Mouse (Mus musculus) heart, embryonic 13.5 days (tissue): ENCODE results near the gene Vmn2r3. TPM values are rescaled to one million over a fixed set of nuclear protein-coding genes. Genes with fewer than 3 reads are reported as not detected.
A peak's percentile ranks its signal among the peaks of the same experiment; 100 is the strongest.
"Not testable (repeated sequence)": the region's sequence is repeated elsewhere in the genome, so short reads cannot be mapped to it uniquely, and the experiment has no call there.

ENCODE experiments used
- ATAC-seq: fragments of 200-750 bp; cut with Nextera tagmentation; 2 replicates; pipeline ENCODE4 v1.8.0; 2017; ENCODE audit warnings: moderate TSS enrichment; ENCODE audit not compliant: insufficient number of reproducible peaks, low FRiP score, low TSS enrichment; ENCODE audit errors: extremely low read depth
- H3K27ac ChIP-seq: fragments of 300-500 bp; sonication (generic); replicated peaks from 2 replicates; pipeline ENCODE4 v1.5.1; 2015; ENCODE audit warnings: moderate library complexity, mild to moderate bottlenecking, inconsistent platforms
- H3K27me3 ChIP-seq: fragments of 300-500 bp; sonication (generic); replicated peaks from 2 replicates; pipeline ENCODE4 v1.6.1; 2015; ENCODE audit warnings: mild to moderate bottlenecking, inconsistent platforms
- H3K36me3 ChIP-seq: fragments of 300-500 bp; sonication (generic); 2 replicates; pipeline ENCODE4 v1.6.1; 2015; ENCODE audit warnings: mild to moderate bottlenecking, inconsistent platforms
- H3K4me1 ChIP-seq: fragments of 300-500 bp; sonication (generic); 2 replicates; pipeline ENCODE4 v1.6.1; 2015; ENCODE audit warnings: inconsistent platforms
- H3K4me2 ChIP-seq: fragments of 300-500 bp; sonication (generic); 2 replicates; pipeline ENCODE4 v1.6.1; 2015; ENCODE audit warnings: inconsistent platforms, mild to moderate bottlenecking, moderate library complexity
- H3K4me3 ChIP-seq: fragments of 300-500 bp; sonication (generic); 2 replicates; pipeline ENCODE4 v1.5.1; 2015; ENCODE audit warnings: moderate library complexity, mild to moderate bottlenecking, inconsistent platforms
- H3K9ac ChIP-seq: fragments of 300-500 bp; sonication (generic); 2 replicates; pipeline ENCODE4 v1.6.1; 2015; ENCODE audit warnings: inconsistent platforms, mild to moderate bottlenecking, moderate library complexity
- H3K9me3 ChIP-seq: fragments of 300-500 bp; sonication (generic); 2 replicates; pipeline ENCODE4 v1.6.1; 2016; ENCODE audit warnings: inconsistent platforms
- WGBS: fragments of 180-500 bp; shearing (Covaris S2); methylation state at CpG from one replicate; pipeline ENCODE4 v1.1.7; 2015; ENCODE audit warnings: mixed read lengths; 5-methylcytosine and 5-hydroxymethylcytosine counted together
- polyA plus RNA-seq: library from polyadenylated mRNA; unstranded; fragments of >200 nt; fragmentation: Nextera tagmentation; extraction: Ambion mirVana; gene quantifications from 2 replicates; pipeline ENCODE4 v1.2.1, GENCODE M21; 2015

Vmn2r3 gene
- polyA plus RNA-seq, result not detected in 2 replicates

GRCm38 (mm10) chr3:64289609-64290008, at the start of gene Vmn2r3:
Gene Vmn2r3, minus strand, starts transcription at chr3:64289709.
- Histone ChIP-seq H3K9ac (no peak within 1 kb of the TSS), H3K27me3 (no peaks in the 10 kb centered on the region), H3K4me3 (no peak within 1 kb of the TSS), H3K9me3 (no peaks in the 10 kb centered on the region), H3K27ac (no peak within 1 kb of the TSS), H3K4me1 (no peaks in the 10 kb centered on the region), H3K4me2 (no peak within 1 kb of the TSS), H3K36me3 (no peaks in the 10 kb centered on the region)
- no peak for ATAC-seq
- WGBS, result 78% methylated on average over 1 of the region's 1 CpGs

DNA sequence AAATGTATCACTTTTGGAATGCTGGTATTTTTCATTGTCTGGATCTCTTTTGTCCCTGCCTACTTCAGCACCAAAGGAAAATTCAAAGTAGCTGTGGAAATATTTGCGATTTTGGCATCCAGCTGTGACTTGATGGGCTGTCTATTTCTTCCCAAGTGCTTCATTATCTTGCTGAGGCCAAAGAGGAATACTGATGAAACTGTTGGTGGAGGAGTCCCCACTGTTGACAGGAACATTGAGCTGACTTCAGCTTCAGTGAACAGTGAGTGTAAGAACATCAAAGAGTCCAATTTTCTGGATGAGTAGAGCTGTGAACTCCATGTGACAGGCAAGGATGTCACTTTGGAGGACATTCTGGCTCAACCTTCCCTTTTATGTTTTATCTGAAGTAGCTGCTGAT, 43.0 kb upstream of the Vmn2r3 start:
- no peak overlapping the region for H3K4me2 ChIP-seq
- H3K4me3 ChIP-seq, result no peak overlapping the region
- no peak overlapping the region for H3K27ac ChIP-seq
- no peaks in the 10 kb centered on the region for H3K9me3 ChIP-seq
- ATAC-seq, result no peak
- no peak overlapping the region for H3K9ac ChIP-seq
- H3K36me3 ChIP-seq, result no peaks in the 10 kb centered on the region
- H3K27me3 ChIP-seq, result no peaks in the 10 kb centered on the region
- 43% methylated on average over 1 of the region's 1 CpGs for WGBS
- no peaks in the 10 kb centered on the region for H3K4me1 ChIP-seq

DNA sequence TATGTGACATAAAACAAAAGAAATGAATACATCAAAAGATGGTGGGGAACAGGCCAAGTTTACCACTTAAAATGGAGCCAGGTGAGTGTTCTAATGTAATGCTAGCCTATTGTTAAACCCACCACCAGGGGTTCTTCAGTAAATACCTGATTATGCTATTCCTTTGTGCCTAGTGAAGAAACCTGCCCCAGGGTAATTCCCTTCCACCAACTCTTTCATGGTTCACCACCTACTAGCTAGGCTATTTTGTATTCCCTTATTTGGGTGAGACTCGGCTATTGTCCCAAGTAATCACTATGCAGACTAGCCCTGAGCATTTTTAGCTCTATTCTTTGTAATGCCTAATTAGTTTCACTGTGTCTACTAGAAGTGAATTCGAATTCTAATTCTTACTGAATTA, 32.3 kb upstream of the Vmn2r3 start:
- Histone ChIP-seq H3K4me1 (no peaks in the 10 kb centered on the region), H3K4me3 (no peak overlapping the region), H3K27me3 (no peaks in the 10 kb centered on the region), H3K36me3 (no peaks in the 10 kb centered on the region), H3K9me3 (no peaks in the 10 kb centered on the region), H3K27ac (no peak overlapping the region), H3K4me2 (no peak overlapping the region), H3K9ac (no peak overlapping the region)
- 68% methylated on average over 2 of the region's 2 CpGs for WGBS
- ATAC-seq, result no peak

GRCm38 (mm10) chr3:64306799-64307198, 17.3 kb upstream of the Vmn2r3 start:
- no peaks in the 10 kb centered on the region for H3K27me3 ChIP-seq
- H3K27ac ChIP-seq, result no peak overlapping the region
- H3K9ac ChIP-seq, result no peak overlapping the region
- no peak overlapping the region for H3K4me2 ChIP-seq
- no peak for ATAC-seq
- H3K4me3 ChIP-seq, result no peak overlapping the region
- H3K9me3 ChIP-seq, result no peaks in the 10 kb centered on the region
- no peaks in the 10 kb centered on the region for H3K36me3 ChIP-seq
- no peaks in the 10 kb centered on the region for H3K4me1 ChIP-seq

- H3K27me3 ChIP-seq, result no peaks in the 10 kb centered on the region
- no peak for ATAC-seq
- H3K4me3 ChIP-seq, result no peak overlapping the region
- H3K4me2 ChIP-seq, result no peak overlapping the region
- no peak overlapping the region for H3K9ac ChIP-seq
- H3K36me3 ChIP-seq, result no peaks in the 10 kb centered on the region
- H3K9me3 ChIP-seq, result no peaks in the 10 kb centered on the region
- H3K27ac ChIP-seq, result no peak overlapping the region
- H3K4me1 ChIP-seq, result no peaks in the 10 kb centered on the region
- WGBS, result 31% methylated on average over 1 of the region's 1 CpGs
Observed at GRCm38 (mm10) chr3:64265762-64266112, 23.8 kb downstream of the Vmn2r3 start.

DNA sequence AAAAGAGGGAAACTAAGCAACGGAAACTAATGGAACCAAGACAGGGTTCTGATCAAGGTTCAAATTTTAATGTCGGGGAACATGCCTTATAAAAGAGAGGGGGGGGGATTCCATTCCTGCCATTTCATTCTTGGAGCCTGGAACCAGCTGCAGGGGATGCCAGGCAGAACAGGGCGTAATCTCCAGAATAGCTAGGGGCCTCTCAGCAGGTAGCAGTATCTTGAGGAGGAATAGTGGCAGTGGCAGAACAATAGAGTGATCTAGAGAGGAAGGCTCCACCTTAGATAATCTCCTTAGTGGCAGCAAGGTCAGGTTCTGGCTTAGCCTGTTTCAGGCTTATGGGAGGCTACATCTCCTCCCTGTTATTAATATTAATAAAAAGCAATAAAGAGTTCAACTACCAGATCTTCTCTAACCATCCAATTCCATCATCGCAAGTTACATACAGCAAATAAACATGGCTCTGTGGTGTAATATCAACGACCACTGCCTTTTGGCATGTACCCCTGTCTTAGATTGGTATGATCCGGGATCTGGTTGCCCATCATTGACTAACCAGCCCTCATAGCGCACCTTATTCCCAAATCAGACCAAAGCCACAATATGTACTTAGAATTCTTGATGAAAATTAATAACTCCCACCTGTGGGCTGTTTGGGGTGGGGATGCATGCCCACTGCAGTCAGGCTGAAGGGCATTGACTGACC, 24.3 kb downstream of the Vmn2r3 start:
- H3K9ac ChIP-seq, ATAC-seq, H3K4me3 ChIP-seq, H3K27ac ChIP-seq, H3K9me3 ChIP-seq, H3K4me1 ChIP-seq, H3K36me3 ChIP-seq, H3K27me3 ChIP-seq, H3K4me2 ChIP-seq: not testable (repeated sequence)
- 47% methylated on average over 7 of the region's 7 CpGs for WGBS

- no peaks in the 10 kb centered on the region for H3K27me3 ChIP-seq
- 0 out of 2 replicates have a peak overlapping the region, but pooled peaks have one; percentile 24 for H3K27ac ChIP-seq
- ATAC-seq, result no peak
- H3K4me3 ChIP-seq, result no peak overlapping the region
- H3K4me2 ChIP-seq, result no peak overlapping the region
- H3K4me1 ChIP-seq, result peaks cover 7% of the 10 kb centered on the region; the same call in 1 of the 2 replicates
- no peaks in the 10 kb centered on the region for H3K9me3 ChIP-seq
- H3K9ac ChIP-seq, result no peak overlapping the region
- 25% methylated on average over 3 of the region's 3 CpGs for WGBS
- H3K36me3 ChIP-seq, result no peaks in the 10 kb centered on the region
Observed at GRCm38 (mm10) chr3:64259582-64259981, 29.9 kb downstream of the Vmn2r3 start.

DNA sequence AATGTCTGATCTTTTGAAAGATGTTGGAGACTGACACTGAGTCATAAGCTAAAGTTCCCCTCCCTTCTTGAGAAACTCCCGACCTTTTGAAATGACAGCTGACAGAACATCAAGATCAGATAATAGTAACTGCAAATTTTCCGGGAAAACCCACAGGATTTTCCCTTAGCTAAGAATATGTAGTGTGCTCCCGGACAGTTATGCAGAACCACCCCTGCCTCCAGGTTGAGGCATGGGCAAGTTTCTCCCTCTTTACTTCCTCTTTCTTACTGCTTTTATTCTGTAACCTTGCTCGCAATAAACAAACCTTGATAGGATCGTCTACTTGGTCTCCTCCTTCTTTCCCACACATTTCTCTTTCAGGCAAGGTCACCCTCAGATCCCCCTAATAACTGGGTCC, 37.9 kb downstream of the Vmn2r3 start:
- 76% methylated on average over 5 of the region's 5 CpGs for WGBS
- Histone ChIP-seq H3K27me3 (no peaks in the 10 kb centered on the region), H3K9me3 (no peaks in the 10 kb centered on the region), H3K4me3 (no peak overlapping the region), H3K36me3 (no peaks in the 10 kb centered on the region), H3K4me1 (no peaks in the 10 kb centered on the region), H3K9ac (no peak overlapping the region), H3K4me2 (no peak overlapping the region), H3K27ac (no peak overlapping the region)
- ATAC-seq, result no peak

GRCm38 (mm10) chr3:64250461-64250860, 39.0 kb downstream of the Vmn2r3 start:
- H3K27ac ChIP-seq, result not testable (repeated sequence)

DNA sequence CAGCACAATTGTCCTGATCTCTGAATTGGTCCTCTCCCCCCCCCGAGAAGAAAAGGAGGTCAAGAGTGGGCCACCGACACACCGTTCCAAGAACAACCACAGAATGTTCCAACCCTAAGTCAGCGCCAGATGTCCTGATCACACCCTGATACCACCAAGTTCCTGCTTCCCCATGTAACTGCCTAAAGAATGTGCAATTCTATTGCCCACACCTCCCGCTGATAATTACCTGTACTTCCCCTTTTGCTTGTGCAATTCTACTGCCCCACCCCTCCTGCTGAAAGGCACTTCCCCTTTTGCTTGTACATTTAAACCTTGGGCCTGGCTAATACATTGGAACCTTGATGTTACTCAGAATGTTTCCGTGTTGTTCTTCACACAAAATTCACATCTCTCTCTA, 54.0 kb downstream of the Vmn2r3 start:
- H3K9ac ChIP-seq, H3K9me3 ChIP-seq, ATAC-seq, H3K4me1 ChIP-seq, H3K36me3 ChIP-seq, H3K27ac ChIP-seq, H3K4me3 ChIP-seq, H3K4me2 ChIP-seq, H3K27me3 ChIP-seq: not testable (repeated sequence)
- WGBS, result 78% methylated on average over 6 of the region's 6 CpGs

More at GRCm38 (mm10) chr3:64250461-64250860, 39.0 kb downstream of the Vmn2r3 start:
- H3K27me3 ChIP-seq, H3K4me3 ChIP-seq, ATAC-seq, H3K9me3 ChIP-seq, H3K4me2 ChIP-seq, H3K4me1 ChIP-seq, H3K36me3 ChIP-seq, H3K9ac ChIP-seq: not testable (repeated sequence)
- WGBS, result 71% methylated on average over 6 of the region's 6 CpGs

DNA sequence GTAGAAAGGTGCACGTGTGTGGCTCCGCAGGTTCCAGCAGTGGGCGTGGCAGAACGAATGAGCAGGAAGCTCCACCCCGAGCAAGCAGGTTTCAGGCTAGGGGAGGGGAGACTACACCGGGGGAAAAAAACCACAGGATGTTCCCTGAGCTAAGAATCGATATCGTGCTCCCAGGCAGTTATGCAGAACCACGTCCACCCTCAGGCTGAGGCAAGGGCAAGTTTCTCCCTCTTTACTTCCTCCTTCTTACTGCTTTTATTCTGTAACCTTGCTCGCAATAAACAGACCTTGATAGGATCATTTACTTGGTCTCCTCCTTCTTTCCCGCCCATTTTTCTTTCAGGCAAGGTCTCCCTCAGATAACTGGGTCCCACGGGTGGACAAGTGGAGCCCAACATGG, 55.9 kb downstream of the Vmn2r3 start:
- H3K4me2 ChIP-seq, H3K27ac ChIP-seq, H3K4me3 ChIP-seq, H3K9ac ChIP-seq, ATAC-seq, H3K4me1 ChIP-seq, H3K9me3 ChIP-seq, H3K27me3 ChIP-seq, H3K36me3 ChIP-seq: not testable (repeated sequence)
- WGBS, result 70% methylated on average over 7 of the region's 12 CpGs

- no peak overlapping the region for H3K4me3 ChIP-seq
- H3K9ac ChIP-seq, result no peak overlapping the region
- H3K27ac ChIP-seq, result no peak overlapping the region
Observed at GRCm38 (mm10) chr3:64227243-64227642, 62.3 kb downstream of the Vmn2r3 start.

More at GRCm38 (mm10) chr3:64227243-64227642, 62.3 kb downstream of the Vmn2r3 start:
- H3K36me3 ChIP-seq, result no peaks in the 10 kb centered on the region
- no peaks in the 10 kb centered on the region for H3K9me3 ChIP-seq
- H3K4me1 ChIP-seq, result no peaks in the 10 kb centered on the region
- no peaks in the 10 kb centered on the region for H3K27me3 ChIP-seq
- no peak for ATAC-seq
- 42% methylated on average over 2 of the region's 2 CpGs for WGBS
- no peak overlapping the region for H3K4me2 ChIP-seq
